Mouse (Mus musculus) B cell, adult 62 days (primary cell): ENCODE results near the gene Apol7a. TPM values are rescaled to one million over a fixed set of nuclear protein-coding genes. Genes with fewer than 3 reads are reported as not detected.

ENCODE experiments used
- total RNA-seq: library from RNA; stranded (reverse); gene quantifications from 4 replicates; pipeline ENCODE4 v1.2.4, GENCODE M21; 2023

Gene Apol7a
- total RNA-seq: not detected in 4 replicates

DNA sequence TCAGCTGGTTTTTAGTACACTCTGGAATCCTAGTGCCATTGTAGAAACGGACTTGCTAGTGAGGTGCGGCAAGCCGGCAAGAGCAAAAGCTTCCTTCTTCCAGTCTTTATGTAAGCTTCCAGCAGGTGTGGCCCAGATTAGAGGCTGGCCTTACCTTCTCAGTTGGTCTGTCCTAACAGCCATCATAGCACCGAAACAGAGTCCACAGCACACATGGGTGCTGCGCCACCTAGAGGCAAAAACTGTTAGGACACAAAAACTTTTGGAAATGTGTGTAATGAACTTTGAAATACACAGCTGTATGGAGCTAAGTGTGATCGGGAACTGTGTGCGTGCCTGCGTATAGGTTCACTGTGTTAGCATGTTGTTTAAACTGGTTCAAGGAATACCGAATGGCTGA is at the start of gene Apol7a:
Gene Apol7a, minus strand, starts transcription at position 84 of the 400 bp plus-strand sequence.

DNA sequence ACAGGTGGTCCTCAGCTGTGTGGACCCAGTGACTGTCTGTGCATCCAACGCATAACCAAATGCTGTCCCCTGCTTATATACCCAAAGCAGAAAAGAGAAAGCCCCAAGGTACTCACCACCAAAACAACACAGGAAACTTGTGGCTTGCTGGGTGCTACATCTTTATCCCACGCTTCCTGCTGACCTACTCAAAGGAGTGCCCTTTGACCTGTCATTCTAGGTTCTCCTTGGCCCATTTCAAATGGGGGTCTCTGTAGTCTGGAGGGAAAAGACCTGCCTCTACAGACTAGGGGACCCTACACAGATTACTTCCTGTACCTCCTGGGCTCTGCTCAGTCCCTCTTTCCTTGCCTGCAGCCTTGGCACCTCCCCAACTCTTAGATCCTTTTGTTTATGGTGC is 48.5 kb upstream of the Apol7a start, which contains the start of gene Apol7b:
Gene Apol7b, minus strand, starts transcription at position 101 of the 400 bp plus-strand sequence.

DNA sequence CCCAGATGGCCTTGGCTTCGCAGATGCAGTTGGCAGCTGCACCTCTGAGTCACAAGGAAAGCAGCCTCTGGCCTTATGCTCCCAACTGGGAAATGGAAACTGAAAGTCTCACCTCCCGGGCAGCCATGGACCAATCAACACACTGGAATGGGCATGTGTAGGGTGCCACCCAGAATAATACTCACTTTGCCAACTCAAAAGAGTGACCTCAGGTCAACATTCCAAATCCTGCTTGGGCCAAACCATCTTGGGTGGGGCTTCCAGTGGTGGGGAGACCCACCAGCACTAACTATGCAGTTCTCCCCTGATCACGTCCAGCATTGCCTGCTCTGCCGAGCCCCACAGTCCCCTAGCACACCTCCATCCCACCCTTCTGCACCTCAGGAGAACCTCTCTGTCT is 12.1 kb upstream of the Apol7a start, which contains the start of gene Apol9a:
Gene Apol9a, minus strand, starts transcription at position 101 of the 400 bp plus-strand sequence.

Other genes starting within 250 kb of the Apol7a start
- gene Rbfox2, start 92.1 kb downstream of the Apol7a start, total RNA-seq: 0.09 TPM in 1 of 4 replicates, not detected in the others
- not detected in 4 replicates for gene Apol9a, start 12.0 kb upstream of the Apol7a start, total RNA-seq
- gene Apol7b, start 48.4 kb upstream of the Apol7a start, total RNA-seq: not detected in 4 replicates
- not detected in 4 replicates for gene Apol10a, start 77.9 kb upstream of the Apol7a start, total RNA-seq
- gene Apol11a, start 109.2 kb upstream of the Apol7a start, total RNA-seq: not detected in 4 replicates
- gene Apol7c, start 134.2 kb upstream of the Apol7a start, total RNA-seq: 0.27 to 1.9 TPM (median 0.90 TPM) in 4 replicates
- not detected in 4 replicates for gene 1700025B11Rik, start 162.8 kb upstream of the Apol7a start, total RNA-seq
- gene Apol10b, start 197.0 kb upstream of the Apol7a start, total RNA-seq: not detected in 4 replicates
- not detected in 4 replicates for gene Gm36245, start 200.1 kb upstream of the Apol7a start, total RNA-seq
- not detected in 4 replicates for gene Apol11b, start 244.2 kb upstream of the Apol7a start, total RNA-seq